Mouse (Mus musculus) mesoderm, embryonic 11.5 days (tissue): ENCODE data around the gene Sdccag8.

ENCODE experiments used
- DNase-seq: peaks from one replicate; pipeline ENCODE4 v3.0.0-alpha.2; 2012; ENCODE audit warnings: low read depth, low spot score

Sdccag8 gene

GRCm38 (mm10) chr1:176877756-176878155 lies 63.3 kb downstream of the Sdccag8 start:
- DNase-seq = peak; percentile 72

- DNase-seq = peak; percentile 37
These were observed 64.5 kb downstream of the Sdccag8 start for GRCm38 (mm10) chr1:176879005-176879404.

GRCm38 (mm10) chr1:176879614-176880013 lies 65.2 kb downstream of the Sdccag8 start:
- peak; percentile 29 for DNase-seq

- peak; percentile 63 for DNase-seq
These were observed 65.6 kb downstream of the Sdccag8 start for GRCm38 (mm10) chr1:176880101-176880500.

- DNase-seq = no peak
These were observed 66.5 kb downstream of the Sdccag8 start for GRCm38 (mm10) chr1:176880943-176881342.

- no peak for DNase-seq
These were observed 70.9 kb downstream of the Sdccag8 start for GRCm38 (mm10) chr1:176885207-176885933.

- no peak for DNase-seq
These were observed 71.5 kb downstream of the Sdccag8 start for GRCm38 (mm10) chr1:176886002-176886401.

GRCm38 (mm10) chr1:176903741-176904140 lies 89.3 kb downstream of the Sdccag8 start:
- DNase-seq = no peak

GRCm38 (mm10) chr1:176915946-176916345 lies 101.5 kb downstream of the Sdccag8 start:
- no peak for DNase-seq

GRCm38 (mm10) chr1:176919486-176919885 lies 105.0 kb downstream of the Sdccag8 start:
- DNase-seq = no peak

- DNase-seq = no peak
These were observed 108.4 kb downstream of the Sdccag8 start for GRCm38 (mm10) chr1:176922842-176923241.

GRCm38 (mm10) chr1:176926009-176926408 lies 111.5 kb downstream of the Sdccag8 start:
- DNase-seq = no peak

- no peak for DNase-seq
These were observed 112.9 kb downstream of the Sdccag8 start for GRCm38 (mm10) chr1:176927312-176927711.

- no peak for DNase-seq
These were observed 115.2 kb downstream of the Sdccag8 start for GRCm38 (mm10) chr1:176929710-176930109.

- no peak for DNase-seq
These were observed 116.1 kb downstream of the Sdccag8 start for GRCm38 (mm10) chr1:176930574-176930973.

- DNase-seq = no peak
These were observed 116.6 kb downstream of the Sdccag8 start for GRCm38 (mm10) chr1:176930981-176931500.

GRCm38 (mm10) chr1:176931511-176931910 lies 117.1 kb downstream of the Sdccag8 start:
- no peak for DNase-seq

- DNase-seq = no peak
These were observed 118.0 kb downstream of the Sdccag8 start for GRCm38 (mm10) chr1:176932320-176932950.

- no peak for DNase-seq
These were observed 118.9 kb downstream of the Sdccag8 start for GRCm38 (mm10) chr1:176933319-176933718.

- no peak for DNase-seq
These were observed 119.7 kb downstream of the Sdccag8 start for GRCm38 (mm10) chr1:176934043-176934762.

- no peak for DNase-seq
These were observed 125.5 kb downstream of the Sdccag8 start for GRCm38 (mm10) chr1:176939901-176940341.
